Mouse (Mus musculus) midbrain, postnatal 0 days (tissue): Measurements from ENCODE around the gene Rhot1. TPM values are rescaled to one million over a fixed set of nuclear protein-coding genes. Genes with fewer than 3 reads are reported as not detected.

Experiments
- ATAC-seq: fragments of 200-750 bp; cut with Nextera tagmentation; 2 replicates; pipeline ENCODE4 v1.8.0; 2017; ENCODE audit warnings: moderate number of reproducible peaks, mild to moderate bottlenecking, moderate TSS enrichment, moderate library complexity; ENCODE audit not compliant: low FRiP score
- DNase-seq: peaks from one replicate; pipeline ENCODE4 v3.0.0-alpha.2; 2015; ENCODE audit warnings: low spot score
- H3K27ac ChIP-seq: fragments of 300-500 bp; sonication (generic); 2 replicates; pipeline ENCODE4 v1.5.1; 2014; ENCODE audit warnings: low read depth, mild to moderate bottlenecking, low read length, mixed read lengths
- H3K27me3 ChIP-seq: fragments of 300-500 bp; sonication (generic); 2 replicates; pipeline ENCODE4 v1.6.1; 2014; ENCODE audit warnings: low read length, control low read depth, mixed read lengths; ENCODE audit not compliant: insufficient read depth
- H3K36me3 ChIP-seq: fragments of 300-500 bp; sonication (generic); 2 replicates; pipeline ENCODE4 v1.6.1; 2014; ENCODE audit warnings: low read length, control low read depth, mixed read lengths; ENCODE audit not compliant: insufficient read depth
- H3K4me1 ChIP-seq: fragments of 300-500 bp; sonication (generic); 2 replicates; pipeline ENCODE4 v1.6.1; 2014; ENCODE audit warnings: mild to moderate bottlenecking, control low read depth, antibody characterized with exemption, low read length, mixed read lengths; ENCODE audit not compliant: insufficient read depth
- H3K4me2 ChIP-seq: fragments of 300-500 bp; sonication (generic); 2 replicates; pipeline ENCODE4 v1.6.1; 2014; ENCODE audit warnings: low read depth, mild to moderate bottlenecking, low read length, mixed read lengths; ENCODE audit not compliant: poor library complexity, severe bottlenecking
- H3K4me3 ChIP-seq: fragments of 300-500 bp; sonication (generic); 2 replicates; pipeline ENCODE4 v1.5.1; 2014; ENCODE audit warnings: low read depth, mild to moderate bottlenecking, low read length, moderate library complexity
- H3K9ac ChIP-seq: fragments of 300-500 bp; sonication (generic); replicated peaks from 2 replicates; pipeline ENCODE4 v1.6.1; 2014; ENCODE audit warnings: mild to moderate bottlenecking, low read length, moderate library complexity, mixed read lengths; ENCODE audit not compliant: poor library complexity, severe bottlenecking
- H3K9me3 ChIP-seq: fragments of 300-500 bp; sonication (generic); 2 replicates; pipeline ENCODE4 v1.6.1; 2016; ENCODE audit warnings: low read length, control low read depth
- CTCF ChIP-seq: IDR thresholded peaks from 2 replicates; pipeline ENCODE4 v1.5.1; 2016; ENCODE audit warnings: antibody characterized with exemption, mild to moderate bottlenecking
- WGBS: fragments of 180-500 bp; shearing (Covaris S2); extraction: QIAGEN DNeasy Blood & Tissue Kit; methylation state at CpG from one replicate; pipeline ENCODE4 v1.1.7; 2014; 5-methylcytosine and 5-hydroxymethylcytosine counted together
- polyA plus RNA-seq: library from polyadenylated mRNA; unstranded; fragments of >200 nt; fragmentation: Nextera tagmentation; extraction: Ambion mirVana; gene quantifications from 2 replicates; pipeline ENCODE4 v1.2.1, GENCODE M21; 2015
- total RNA-seq: library from RNA; depleted of rRNA; stranded (reverse); fragments of >200 nt; gene quantifications from 2 replicates; pipeline ENCODE4 v1.2.3, GENCODE M21; 2014

The Rhot1 gene
- total and polyA plus RNA-seq, 2 experiments from 2014 or later, result 55.1 to 69.5 TPM

DNA sequence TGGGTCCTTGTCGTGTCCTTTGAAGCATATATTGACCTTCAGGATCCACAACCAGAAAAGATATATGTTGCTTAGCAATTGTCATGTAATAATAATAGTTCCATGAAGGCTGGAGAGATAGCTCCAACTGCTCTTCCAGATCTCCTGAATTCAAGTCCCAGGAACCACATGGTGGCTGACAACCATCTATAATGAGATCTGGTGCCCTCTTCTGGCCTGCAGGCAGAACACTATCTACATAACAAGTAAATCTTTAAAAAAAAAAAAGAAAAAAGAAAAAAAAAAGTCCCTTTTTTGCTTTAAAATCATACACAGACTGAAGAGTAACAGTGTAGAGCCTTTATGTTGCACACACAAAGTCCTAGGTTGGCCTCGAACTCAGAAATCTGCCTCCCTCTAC is 9.0 kb upstream of the Rhot1 start:
- Histone ChIP-seq H3K4me1 (no peaks in the 10 kb centered on the region), H3K27ac (no peak overlapping the region), H3K27me3 (no peaks in the 10 kb centered on the region), H3K9me3 (no peaks in the 10 kb centered on the region), H3K4me3 (no peak overlapping the region), H3K4me2 (no peak overlapping the region), H3K9ac (no peak overlapping the region), H3K36me3 (no peaks in the 10 kb centered on the region)
- WGBS, result 96% methylated on average over 2 of the region's 2 CpGs
- no peak for TF ChIP-seq CTCF
- no peak for DNase-seq
- ATAC-seq, result no peak

- 73% methylated on average over 1 of the region's 1 CpGs for WGBS
- no peak for DNase-seq
Measured at GRCm38 (mm10) chr11:80200326-80200725, 8.5 kb upstream of the Rhot1 start.

GRCm38 (mm10) chr11:80202296-80202695 is 6.5 kb upstream of the Rhot1 start:
- no peaks in the 10 kb centered on the region for H3K9me3 ChIP-seq
- WGBS, result 80% methylated on average over 6 of the region's 6 CpGs
- H3K27me3 ChIP-seq, result no peaks in the 10 kb centered on the region
- TF ChIP-seq CTCF, result no peak
- H3K4me3 ChIP-seq, result no peak overlapping the region
- H3K4me2 ChIP-seq, result no peak overlapping the region
- H3K36me3 ChIP-seq, result no peaks in the 10 kb centered on the region
- no peak overlapping the region for H3K9ac ChIP-seq
- no peak overlapping the region for H3K27ac ChIP-seq
- H3K4me1 ChIP-seq, result no peaks in the 10 kb centered on the region
- ATAC-seq, result no peak
- no peak for DNase-seq

More at GRCm38 (mm10) chr11:80200326-80200725, 8.5 kb upstream of the Rhot1 start:
- Histone ChIP-seq H3K27ac (no peak overlapping the region), H3K4me1 (no peaks in the 10 kb centered on the region), H3K4me3 (no peak overlapping the region), H3K9me3 (no peaks in the 10 kb centered on the region), H3K9ac (no peak overlapping the region), H3K4me2 (no peak overlapping the region), H3K27me3 (no peaks in the 10 kb centered on the region), H3K36me3 (no peaks in the 10 kb centered on the region)
- ATAC-seq, result no peak
- TF ChIP-seq CTCF, result peak; percentile 59

DNA sequence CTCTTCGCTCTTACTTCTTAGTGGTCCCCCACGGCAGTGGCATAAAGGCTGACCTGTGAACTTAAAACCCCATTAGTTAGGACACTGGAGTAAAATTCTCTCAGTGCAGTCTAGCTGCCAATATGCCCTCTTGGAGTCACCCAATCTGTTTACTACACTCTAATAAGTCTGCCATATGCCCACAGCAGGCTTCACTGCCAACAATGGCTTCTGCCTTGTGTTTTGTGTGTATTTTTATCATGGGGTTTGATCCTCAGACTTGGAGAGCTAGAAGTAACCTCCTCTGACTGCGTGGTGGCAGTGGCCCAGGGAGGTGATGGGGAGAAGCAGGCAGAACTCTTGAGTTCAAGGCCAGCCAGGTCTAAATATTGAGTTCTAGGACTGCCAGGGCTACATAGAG is 4.8 kb upstream of the Rhot1 start:
- Histone ChIP-seq H3K4me1 (no peaks in the 10 kb centered on the region), H3K4me2 (no peak overlapping the region), H3K4me3 (no peak overlapping the region), H3K27me3 (no peaks in the 10 kb centered on the region), H3K9me3 (no peaks in the 10 kb centered on the region), H3K9ac (no peak overlapping the region), H3K27ac (no peak overlapping the region), H3K36me3 (no peaks in the 10 kb centered on the region)
- WGBS, result 71% methylated on average over 3 of the region's 3 CpGs
- DNase-seq (no peak), ATAC-seq (no peak)
- TF ChIP-seq CTCF, result no peak

DNA sequence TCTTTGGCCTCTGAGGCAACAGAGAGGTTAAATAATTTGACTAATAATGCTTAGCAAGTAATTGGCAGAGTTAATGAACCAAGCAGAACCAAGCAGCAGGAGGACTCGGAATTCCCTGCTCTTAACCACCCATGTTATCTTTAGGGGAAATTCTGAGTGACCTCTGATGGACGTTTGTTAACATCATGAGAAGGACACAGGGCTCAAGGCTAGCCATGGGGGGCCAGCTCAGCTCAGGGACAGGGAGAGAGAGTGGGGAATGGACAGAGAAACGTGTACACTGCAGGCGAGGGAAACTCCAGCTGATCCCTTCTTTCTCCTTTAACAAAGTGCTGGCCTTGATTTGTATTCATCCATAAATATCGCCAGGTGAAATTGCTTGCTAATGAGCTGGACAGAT is 3.9 kb upstream of the Rhot1 start:
- Histone ChIP-seq H3K4me1 (peaks cover 1% of the 10 kb centered on the region; the same call in 1 of the 2 replicates), H3K9ac (no peak overlapping the region), H3K27me3 (no peaks in the 10 kb centered on the region), H3K4me3 (no peak overlapping the region), H3K36me3 (no peaks in the 10 kb centered on the region), H3K9me3 (no peaks in the 10 kb centered on the region), H3K4me2 (no peak overlapping the region), H3K27ac (no peak overlapping the region)
- DNase-seq (no peak), ATAC-seq (no peak)
- TF ChIP-seq CTCF, result no peak
- WGBS, result 68% methylated on average over 5 of the region's 5 CpGs

- H3K4me2 ChIP-seq, result 0 out of 2 replicates have a peak overlapping the region, but pooled peaks have one; percentile 4
Measured at GRCm38 (mm10) chr11:80208465-80208859, 357 bp upstream of the Rhot1 start.

More at GRCm38 (mm10) chr11:80208465-80208859, 357 bp upstream of the Rhot1 start:
- Histone ChIP-seq H3K4me3 (peak overlapping the region; percentile 98), H3K9me3 (no peaks in the 10 kb centered on the region), H3K27ac (peak overlapping the region; percentile 92; the same call in 1 of the 2 replicates), H3K4me1 (peaks cover 6% of the 10 kb centered on the region; the same call in 1 of the 2 replicates), H3K27me3 (no peaks in the 10 kb centered on the region), H3K9ac (no peak overlapping the region; the same call in 1 of the 2 replicates), H3K36me3 (no peaks in the 10 kb centered on the region)
- 36% methylated on average over 7 of the region's 7 CpGs for WGBS
- no peak for TF ChIP-seq CTCF
- peak; percentile 34; the same call in 1 of the 2 replicates for ATAC-seq
- DNase-seq, result no peak
